Mouse (Mus musculus) embryonic facial prominence, embryonic 12.5 days (tissue): ENCODE data around the gene Xcr1. TPM values are rescaled to one million over a fixed set of nuclear protein-coding genes. Genes with fewer than 3 reads are reported as not detected.

Experiments
- ATAC-seq: fragments of 200-750 bp; cut with Nextera tagmentation; 2 replicates; pipeline ENCODE4 v1.8.0; 2017; ENCODE audit not compliant: insufficient number of reproducible peaks, insufficient read depth, low FRiP score, low TSS enrichment
- H3K27ac ChIP-seq: fragments of 300-500 bp; sonication (generic); 2 replicates; pipeline ENCODE4 v1.5.1; 2016; ENCODE audit warnings: mild to moderate bottlenecking
- H3K27me3 ChIP-seq: fragments of 300-500 bp; sonication (generic); 2 replicates; pipeline ENCODE4 v1.6.1; 2016; ENCODE audit warnings: mild to moderate bottlenecking, moderate library complexity
- H3K36me3 ChIP-seq: fragments of 300-500 bp; sonication (generic); 2 replicates; pipeline ENCODE4 v1.6.1; 2016; ENCODE audit warnings: mild to moderate bottlenecking
- H3K4me1 ChIP-seq: fragments of 300-500 bp; sonication (generic); 2 replicates; pipeline ENCODE4 v1.6.1; 2016
- H3K4me2 ChIP-seq: fragments of 300-500 bp; sonication (generic); replicated peaks from 2 replicates; pipeline ENCODE4 v1.6.1; 2016; ENCODE audit warnings: mild to moderate bottlenecking, moderate library complexity
- H3K4me3 ChIP-seq: fragments of 300-500 bp; sonication (generic); 2 replicates; pipeline ENCODE4 v1.5.1; 2016; ENCODE audit warnings: mild to moderate bottlenecking
- H3K9ac ChIP-seq: fragments of 300-500 bp; sonication (generic); 2 replicates; pipeline ENCODE4 v1.6.1; 2016; ENCODE audit warnings: mild to moderate bottlenecking, moderate library complexity
- H3K9me3 ChIP-seq: fragments of 300-500 bp; sonication (generic); 2 replicates; pipeline ENCODE4 v1.6.1; 2016; ENCODE audit warnings: mild to moderate bottlenecking, moderate library complexity
- WGBS: fragments of 180-500 bp; shearing (Covaris S2); methylation state at CpG from one replicate; pipeline ENCODE4 v1.1.7; 2016; 5-methylcytosine and 5-hydroxymethylcytosine counted together
- polyA plus RNA-seq: library from polyadenylated mRNA; unstranded; fragments of >200 nt; fragmentation: Nextera tagmentation; extraction: Ambion mirVana; gene quantifications from 2 replicates; pipeline ENCODE4 v1.2.1, GENCODE M21; 2016

Xcr1 gene
- polyA plus RNA-seq, 1 experiment from 2014 or later = not detected

DNA sequence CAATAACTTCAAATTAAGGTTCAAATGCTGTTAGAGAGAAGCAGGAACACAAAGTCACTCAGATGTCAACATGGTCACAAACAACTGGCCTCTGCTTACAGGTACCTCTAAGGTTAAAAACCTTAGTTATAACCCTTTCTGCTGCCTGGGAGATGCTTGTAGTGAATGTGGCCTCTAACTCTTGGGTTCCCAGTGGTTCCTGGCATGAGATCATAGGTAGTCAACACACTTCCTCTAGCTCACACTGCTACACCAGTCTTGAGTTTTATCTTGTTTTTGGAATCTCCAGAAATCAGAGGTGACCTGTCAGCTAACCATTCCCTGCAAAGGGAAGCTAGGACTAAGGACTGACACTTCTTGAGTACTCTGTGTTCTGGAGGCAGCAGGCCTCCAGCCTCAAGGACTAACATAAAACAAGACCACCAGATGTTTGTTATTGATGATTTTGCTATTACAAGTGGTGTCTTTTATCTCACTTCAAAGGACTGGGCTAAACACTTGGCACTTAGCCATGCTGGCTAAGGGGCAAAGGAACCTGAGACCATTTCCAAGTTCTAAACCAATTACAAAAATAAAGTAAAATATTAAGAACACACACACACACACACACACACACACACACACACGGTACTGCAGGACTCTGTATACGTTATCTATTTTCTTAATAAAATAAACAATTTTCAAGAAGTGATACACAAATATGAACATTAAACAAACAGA is 11.7 kb downstream of the Xcr1 start:
- Histone ChIP-seq H3K27ac (no peak overlapping the region), H3K4me2 (peak overlapping the region; percentile 72), H3K27me3 (no peaks in the 10 kb centered on the region), H3K9me3 (no peaks in the 10 kb centered on the region), H3K4me1 (peaks cover 4% of the 10 kb centered on the region; the same call in 1 of the 2 replicates), H3K36me3 (no peaks in the 10 kb centered on the region), H3K9ac (no peak overlapping the region), H3K4me3 (no peak overlapping the region)
- ATAC-seq = no peak
- WGBS = 68% methylated on average over 2 of the region's 2 CpGs

DNA sequence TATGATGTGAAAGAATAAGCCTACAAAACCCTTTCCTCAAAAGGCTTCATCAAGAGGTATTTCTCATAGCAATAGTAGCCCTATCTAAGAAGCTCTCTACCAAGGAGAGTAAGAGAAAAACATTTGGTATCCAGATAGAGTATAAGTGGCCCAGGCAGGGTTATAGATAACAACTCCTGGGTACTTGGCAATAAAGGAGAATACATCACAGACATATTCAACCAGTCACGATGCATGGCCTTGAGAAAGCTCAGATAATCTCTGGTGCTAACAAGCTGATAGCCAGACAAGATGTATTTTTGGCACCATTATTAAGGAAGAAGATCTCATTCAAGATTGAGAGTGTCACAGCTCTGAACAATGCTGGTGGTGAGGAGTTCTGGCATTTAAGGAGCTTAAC is 15.3 kb downstream of the Xcr1 start:
- Histone ChIP-seq H3K4me1 (peaks cover 4% of the 10 kb centered on the region; the same call in 1 of the 2 replicates), H3K9me3 (no peaks in the 10 kb centered on the region), H3K4me2 (no peak overlapping the region), H3K27me3 (no peaks in the 10 kb centered on the region), H3K4me3 (no peak overlapping the region), H3K27ac (no peak overlapping the region), H3K36me3 (peaks cover 4% of the 10 kb centered on the region; the same call in 1 of the 2 replicates), H3K9ac (no peak overlapping the region)
- WGBS = 95% methylated on average over 1 of the region's 1 CpGs
- ATAC-seq = no peak

DNA sequence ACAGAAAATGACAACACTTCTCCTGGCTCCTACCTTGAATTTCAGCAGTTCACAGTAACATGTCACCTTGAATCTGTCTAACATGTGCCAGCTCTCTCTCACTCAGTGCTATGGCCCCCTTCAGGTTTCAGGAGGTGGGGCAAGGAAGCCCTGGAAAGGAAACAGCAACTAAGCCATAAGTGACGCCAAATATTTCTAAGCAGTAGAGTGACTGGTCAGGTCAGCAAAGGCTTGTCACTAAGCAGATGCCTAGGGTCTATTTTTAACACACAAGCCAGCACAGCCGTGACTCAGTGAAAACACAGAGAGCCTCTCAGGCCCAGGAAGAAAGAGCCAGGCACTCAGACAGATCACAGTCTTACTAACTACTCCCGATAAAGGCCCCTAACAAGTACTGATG is 16.7 kb downstream of the Xcr1 start:
- H3K27me3 ChIP-seq = no peaks in the 10 kb centered on the region
- no peak overlapping the region for H3K9ac ChIP-seq
- H3K27ac ChIP-seq = no peak overlapping the region
- no peak overlapping the region for H3K4me3 ChIP-seq
- H3K4me2 ChIP-seq = no peak overlapping the region
- H3K36me3 ChIP-seq = peaks cover 4% of the 10 kb centered on the region; the same call in 1 of the 2 replicates
- H3K9me3 ChIP-seq = no peaks in the 10 kb centered on the region
- 56% methylated on average over 3 of the region's 3 CpGs for WGBS
- peaks cover 4% of the 10 kb centered on the region; the same call in 1 of the 2 replicates for H3K4me1 ChIP-seq
- no peak for ATAC-seq

DNA sequence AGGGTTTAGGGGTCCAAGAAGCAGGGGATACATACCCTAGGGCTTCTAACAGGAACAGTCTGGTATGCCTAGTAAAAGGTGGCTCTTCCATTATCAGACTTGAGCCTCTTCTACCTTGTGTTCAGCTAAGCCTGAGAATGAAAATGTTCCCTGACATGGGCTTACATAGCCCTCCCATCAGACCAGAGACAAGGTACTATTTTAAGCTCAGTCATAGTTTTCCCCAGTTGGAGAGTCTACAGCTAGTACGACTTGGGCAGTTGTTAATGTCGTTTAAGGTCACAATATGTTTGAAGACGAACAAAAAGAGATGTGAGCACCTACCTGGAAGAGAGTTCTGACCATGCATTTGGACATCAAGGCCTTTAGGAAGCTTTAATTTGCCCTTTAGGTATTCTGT is 17.4 kb downstream of the Xcr1 start:
- WGBS = 89% methylated on average over 3 of the region's 3 CpGs
- H3K27ac ChIP-seq = no peak overlapping the region
- ATAC-seq = no peak

DNA sequence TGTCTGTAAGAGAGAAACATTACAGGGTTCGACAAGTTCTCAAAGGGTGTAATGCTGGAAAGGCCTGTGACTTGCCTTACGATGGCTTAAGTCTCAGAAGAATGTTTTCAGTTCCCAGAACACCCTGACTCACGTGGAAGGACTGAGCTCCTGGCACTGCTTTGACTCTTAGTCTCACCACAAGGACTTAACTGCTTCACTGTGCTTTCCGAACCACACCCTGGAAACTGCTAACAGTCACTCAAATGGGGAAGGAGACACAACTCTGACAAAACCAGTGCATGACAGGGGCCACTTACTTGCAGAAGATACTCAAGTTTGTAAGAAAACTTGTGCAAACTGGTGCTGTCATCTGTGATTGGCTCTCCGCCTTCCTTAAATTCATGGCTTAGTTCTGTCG is 21.6 kb downstream of the Xcr1 start:
- WGBS = 87% methylated on average over 6 of the region's 6 CpGs
- Histone ChIP-seq H3K27me3 (no peaks in the 10 kb centered on the region), H3K9me3 (no peaks in the 10 kb centered on the region), H3K4me2 (no peak overlapping the region), H3K9ac (no peak overlapping the region), H3K4me3 (no peak overlapping the region), H3K36me3 (peaks cover 17% of the 10 kb centered on the region), H3K27ac (no peak overlapping the region), H3K4me1 (no peaks in the 10 kb centered on the region)
- ATAC-seq = no peak

More for the DNA sequence above, 17.4 kb downstream of the Xcr1 start:
- Histone ChIP-seq H3K27me3 (no peaks in the 10 kb centered on the region), H3K9ac (no peak overlapping the region), H3K4me1 (no peaks in the 10 kb centered on the region), H3K4me3 (no peak overlapping the region), H3K36me3 (peaks cover 4% of the 10 kb centered on the region; the same call in 1 of the 2 replicates), H3K4me2 (no peak overlapping the region), H3K9me3 (no peaks in the 10 kb centered on the region)

DNA sequence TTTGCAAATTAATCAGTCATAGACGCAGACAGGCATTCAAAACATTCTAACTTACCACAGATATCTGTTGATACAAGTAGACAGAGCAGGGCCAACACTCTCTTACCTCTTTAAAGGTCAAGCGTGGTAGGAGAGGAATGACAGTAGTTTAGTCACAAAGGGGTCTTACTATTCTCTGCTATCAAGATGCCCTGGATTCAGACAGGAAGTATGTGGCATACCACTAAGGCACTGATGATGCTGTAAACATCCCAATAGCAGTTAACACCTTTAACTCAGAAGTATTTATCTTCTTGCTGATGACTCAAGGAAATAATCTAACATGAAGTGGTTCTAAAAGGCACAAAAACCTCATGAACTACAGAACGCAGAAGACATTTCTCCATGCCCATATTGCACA is 26.0 kb downstream of the Xcr1 start:
- H3K9me3 ChIP-seq = no peaks in the 10 kb centered on the region
- no peak overlapping the region for H3K27ac ChIP-seq
- H3K4me1 ChIP-seq = no peaks in the 10 kb centered on the region
- no peak for ATAC-seq
- H3K27me3 ChIP-seq = no peaks in the 10 kb centered on the region
- H3K9ac ChIP-seq = no peak overlapping the region
- peaks cover 20% of the 10 kb centered on the region for H3K36me3 ChIP-seq
- H3K4me3 ChIP-seq = no peak overlapping the region
- WGBS = 88% methylated on average over 3 of the region's 3 CpGs
- H3K4me2 ChIP-seq = no peak overlapping the region

DNA sequence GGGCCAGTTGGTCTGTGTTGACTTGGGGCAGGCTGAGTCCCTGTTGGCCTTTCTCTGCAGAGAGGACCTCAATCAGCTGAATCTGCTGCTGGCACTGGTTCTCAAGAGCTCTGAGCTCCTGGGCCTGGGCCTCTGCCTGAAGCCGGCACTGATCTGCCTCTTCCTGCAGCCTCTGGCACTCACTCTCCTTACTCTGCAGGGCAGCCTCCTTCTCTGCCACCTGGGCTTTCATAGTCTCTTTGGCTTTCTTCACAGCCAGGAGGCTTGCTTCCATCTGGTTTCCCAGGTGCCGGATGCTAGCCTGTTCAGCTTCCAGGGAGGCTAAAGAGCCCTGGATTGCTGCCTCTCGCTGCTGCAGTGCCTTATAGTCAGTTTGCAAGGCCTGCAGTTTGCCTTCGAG is 32.9 kb downstream of the Xcr1 start:
- no peaks in the 10 kb centered on the region for H3K9me3 ChIP-seq
- 88% methylated on average over 4 of the region's 4 CpGs for WGBS
- no peak overlapping the region for H3K9ac ChIP-seq
- H3K4me1 ChIP-seq = no peaks in the 10 kb centered on the region
- peaks cover 56% of the 10 kb centered on the region for H3K36me3 ChIP-seq
- H3K27ac ChIP-seq = no peak overlapping the region
- no peak for ATAC-seq
- no peak overlapping the region for H3K4me3 ChIP-seq
- no peaks in the 10 kb centered on the region for H3K27me3 ChIP-seq
- H3K4me2 ChIP-seq = no peak overlapping the region

DNA sequence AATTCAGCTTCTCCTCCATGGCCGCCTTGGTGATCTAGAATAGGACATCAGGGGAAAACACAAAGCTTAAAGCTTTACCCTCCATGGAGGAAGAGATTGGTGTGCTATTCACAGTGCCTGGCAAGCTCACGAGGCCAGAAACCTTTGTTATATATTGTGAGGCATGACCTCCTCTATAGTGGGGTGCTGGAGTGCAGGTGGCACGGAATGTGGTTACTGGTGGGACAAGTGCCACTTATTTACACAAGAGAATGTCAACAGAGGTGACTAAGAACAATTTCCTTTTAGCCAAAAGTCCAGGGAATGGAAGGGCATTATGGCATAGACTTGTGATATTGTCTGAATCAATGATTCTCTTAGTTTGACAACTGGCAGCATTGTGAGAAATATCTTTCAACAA is 35.2 kb downstream of the Xcr1 start:
- H3K4me2 ChIP-seq = no peak overlapping the region
- H3K4me1 ChIP-seq = no peaks in the 10 kb centered on the region
- no peak overlapping the region for H3K4me3 ChIP-seq
- H3K36me3 ChIP-seq = peaks cover 77% of the 10 kb centered on the region
- no peaks in the 10 kb centered on the region for H3K27me3 ChIP-seq
- H3K9ac ChIP-seq = no peak overlapping the region
- 84% methylated on average over 3 of the region's 3 CpGs for WGBS
- H3K27ac ChIP-seq = no peak overlapping the region
- no peak for ATAC-seq
- no peaks in the 10 kb centered on the region for H3K9me3 ChIP-seq

DNA sequence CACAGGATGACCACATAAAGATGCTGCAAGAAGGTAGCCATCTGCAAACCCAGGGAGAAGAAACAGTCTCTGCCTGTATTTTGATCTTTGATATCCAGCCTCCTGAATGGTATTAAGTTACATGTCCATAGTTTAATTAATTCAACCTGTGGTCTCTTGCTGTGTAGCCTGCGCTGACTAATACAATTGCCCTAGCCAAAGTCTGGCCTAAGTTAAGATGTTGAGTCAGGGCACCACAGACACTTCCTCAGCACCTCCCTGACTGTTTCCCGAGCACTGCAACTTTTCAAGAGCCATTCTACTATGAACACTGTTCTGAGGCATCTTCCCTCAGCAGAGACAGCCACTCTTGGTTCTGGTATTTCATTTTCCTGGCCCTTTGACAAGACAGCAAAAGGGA is 43.2 kb downstream of the Xcr1 start:
- no peak for ATAC-seq
- peaks cover 54% of the 10 kb centered on the region for H3K36me3 ChIP-seq

DNA sequence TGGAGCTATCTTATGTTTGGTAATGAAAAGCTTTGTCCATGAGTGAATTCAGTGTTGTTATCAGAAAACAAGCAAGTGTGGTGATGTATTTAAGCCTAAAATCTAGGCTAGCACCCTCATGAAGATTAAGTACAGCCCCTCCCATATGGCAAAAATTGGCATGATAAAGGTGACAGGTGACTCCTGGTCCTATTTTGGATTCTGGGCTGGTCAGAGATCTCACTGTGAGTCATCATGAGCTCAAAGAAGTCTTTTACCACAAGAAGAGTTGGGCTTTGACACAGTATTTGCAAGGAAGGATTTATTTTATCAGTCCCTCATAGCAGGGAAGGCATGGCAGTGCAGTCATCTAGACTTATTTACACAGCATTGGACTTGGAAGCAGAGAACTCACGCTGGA is 45.8 kb downstream of the Xcr1 start:
- H3K4me3 ChIP-seq = no peak overlapping the region
- no peak overlapping the region for H3K9ac ChIP-seq
- H3K4me2 ChIP-seq = no peak overlapping the region
- no peak for ATAC-seq
- H3K27me3 ChIP-seq = no peaks in the 10 kb centered on the region
- H3K27ac ChIP-seq = no peak overlapping the region
- H3K36me3 ChIP-seq = peaks cover 34% of the 10 kb centered on the region
- 83% methylated on average over 1 of the region's 1 CpGs for WGBS
- no peaks in the 10 kb centered on the region for H3K4me1 ChIP-seq
- H3K9me3 ChIP-seq = no peaks in the 10 kb centered on the region

More for the DNA sequence above, 43.2 kb downstream of the Xcr1 start:
- Histone ChIP-seq H3K27ac (no peak overlapping the region), H3K4me1 (no peaks in the 10 kb centered on the region), H3K9me3 (no peaks in the 10 kb centered on the region), H3K4me3 (no peak overlapping the region), H3K4me2 (no peak overlapping the region), H3K9ac (no peak overlapping the region), H3K27me3 (no peaks in the 10 kb centered on the region)
- WGBS = 48% methylated on average over 2 of the region's 2 CpGs

DNA sequence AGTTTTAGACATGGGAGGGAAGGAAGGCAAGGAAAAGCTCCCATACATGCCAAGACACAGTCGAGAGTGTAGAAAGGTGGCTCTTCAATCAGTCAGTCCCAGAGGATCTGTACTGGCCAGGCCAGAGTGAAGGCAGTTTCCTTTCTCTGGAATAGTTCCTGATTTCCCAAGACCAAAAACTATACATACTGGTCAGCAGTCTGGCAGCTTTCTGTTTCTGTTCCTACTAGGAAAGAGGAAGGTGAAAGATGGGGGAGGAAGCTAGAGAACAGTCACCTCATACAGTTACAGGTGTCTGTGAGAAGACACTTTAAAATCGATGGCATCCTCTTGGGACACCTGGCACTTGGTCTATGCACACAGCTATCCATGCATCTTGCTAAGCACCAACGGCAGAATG is 46.4 kb downstream of the Xcr1 start:
- no peak for ATAC-seq
- WGBS = 90% methylated on average over 3 of the region's 3 CpGs
- Histone ChIP-seq H3K4me2 (no peak overlapping the region), H3K9me3 (no peaks in the 10 kb centered on the region), H3K4me1 (no peaks in the 10 kb centered on the region), H3K27ac (no peak overlapping the region), H3K36me3 (peaks cover 34% of the 10 kb centered on the region), H3K9ac (no peak overlapping the region), H3K4me3 (no peak overlapping the region), H3K27me3 (no peaks in the 10 kb centered on the region)

DNA sequence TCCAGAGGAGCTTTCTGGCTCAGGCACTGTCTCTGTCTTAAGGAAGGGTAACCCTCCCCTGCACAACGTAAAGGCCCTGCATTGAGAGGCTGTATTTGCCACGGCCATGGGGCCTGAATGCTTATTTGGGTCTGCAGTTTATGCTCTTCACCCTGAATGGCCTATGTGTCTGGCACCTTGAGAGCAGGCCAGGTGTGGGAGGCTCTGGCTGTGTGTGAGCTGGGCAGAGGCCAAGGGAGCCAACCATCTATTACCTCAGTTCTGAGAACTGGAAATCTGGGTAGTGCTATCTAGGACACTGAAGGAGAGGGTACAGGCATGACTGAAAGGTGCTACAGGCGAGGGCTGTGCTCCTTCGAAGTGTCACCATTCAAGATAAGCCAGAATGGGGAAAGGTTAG is 47.0 kb downstream of the Xcr1 start:
- Histone ChIP-seq H3K4me1 (no peaks in the 10 kb centered on the region), H3K4me3 (no peak overlapping the region), H3K36me3 (peaks cover 38% of the 10 kb centered on the region), H3K9me3 (no peaks in the 10 kb centered on the region), H3K9ac (no peak overlapping the region), H3K27ac (no peak overlapping the region), H3K4me2 (no peak overlapping the region), H3K27me3 (no peaks in the 10 kb centered on the region)
- no peak for ATAC-seq
- WGBS = 78% methylated on average over 4 of the region's 4 CpGs
